Mouse (Mus musculus): ENCODE results near the gene Phldb2.

Phldb2 gene

DNA sequence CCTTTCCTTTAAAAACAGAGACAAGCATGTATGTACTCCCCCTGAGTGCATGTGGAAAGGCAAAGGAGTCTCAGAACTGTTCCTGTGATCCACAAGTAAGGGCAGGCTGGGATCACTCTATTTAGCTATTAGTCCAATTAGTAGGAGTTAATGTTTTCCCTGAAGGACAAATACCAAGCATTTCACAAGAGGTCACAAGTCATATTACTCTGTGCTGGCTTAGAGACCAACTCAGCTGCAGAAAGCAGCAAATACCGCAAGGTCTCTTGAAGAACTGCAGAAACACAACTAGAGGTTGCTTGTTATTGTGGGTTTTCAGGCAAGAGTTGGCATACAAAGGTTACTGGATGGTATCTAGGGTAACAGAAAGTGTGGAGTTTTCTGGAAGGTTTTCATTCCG is 59.6 kb downstream of the Phldb2 start:
- no peak for DNase-seq (ENCODE audit: low spot score in 2 of 2)

DNA sequence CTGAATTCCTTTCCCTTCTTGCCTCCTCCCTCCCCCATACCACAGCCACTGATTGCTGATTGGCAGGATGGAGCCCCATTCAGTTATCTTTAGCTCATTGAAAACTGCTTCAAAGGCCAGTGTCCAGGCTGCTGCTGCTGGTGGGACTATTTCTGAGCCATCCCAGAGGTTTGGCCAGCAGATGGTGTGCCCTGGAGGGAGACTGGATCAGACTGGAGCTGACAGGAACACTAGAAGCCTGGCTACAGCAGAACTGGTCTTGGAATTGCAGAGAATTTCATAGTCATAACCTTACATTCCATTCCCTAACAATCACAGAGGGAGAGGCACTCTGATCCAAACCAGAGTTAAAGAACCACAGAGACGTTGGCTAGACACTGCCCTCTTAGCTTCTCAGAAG is 60.5 kb downstream of the Phldb2 start:
- no peak for DNase-seq (ENCODE audit: low spot score in 2 of 2)

DNA sequence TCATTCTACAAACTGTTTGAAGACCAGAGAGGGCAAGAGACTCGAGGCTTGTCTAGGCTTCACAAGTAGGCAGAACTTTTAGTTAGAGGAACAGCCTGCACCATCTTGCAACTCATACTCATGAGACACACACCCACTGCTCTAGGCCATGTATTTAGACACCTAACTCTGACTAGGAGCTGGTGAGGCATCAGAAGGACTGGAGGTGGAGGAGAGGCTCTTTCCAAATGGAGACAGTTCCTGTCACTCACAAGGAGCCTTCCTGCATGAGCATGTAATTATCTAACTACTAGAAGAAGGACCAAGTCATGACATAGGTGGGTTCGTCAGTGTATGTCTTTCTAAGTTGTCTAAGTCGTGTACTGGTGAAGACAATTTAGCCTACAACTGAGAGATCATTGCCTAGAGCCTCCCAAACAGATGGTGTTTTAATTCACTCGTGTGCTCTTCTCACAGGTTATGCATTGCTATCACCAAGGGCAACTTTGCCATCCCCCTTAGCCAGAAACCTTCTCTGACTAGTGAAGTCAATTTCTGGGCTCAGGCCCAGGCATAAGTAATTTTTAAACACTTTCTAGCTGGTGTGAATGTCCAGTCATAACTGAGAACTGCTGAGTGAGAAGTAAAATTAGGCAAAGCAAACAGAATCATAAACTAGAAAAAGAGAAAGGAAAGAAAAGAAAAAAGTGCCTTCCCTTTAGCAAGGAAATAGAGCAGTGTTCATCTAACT is 62.8 kb downstream of the Phldb2 start:
- peak; percentile 27 to 34 for DNase-seq (ENCODE audit: low spot score in 2 of 2)

DNA sequence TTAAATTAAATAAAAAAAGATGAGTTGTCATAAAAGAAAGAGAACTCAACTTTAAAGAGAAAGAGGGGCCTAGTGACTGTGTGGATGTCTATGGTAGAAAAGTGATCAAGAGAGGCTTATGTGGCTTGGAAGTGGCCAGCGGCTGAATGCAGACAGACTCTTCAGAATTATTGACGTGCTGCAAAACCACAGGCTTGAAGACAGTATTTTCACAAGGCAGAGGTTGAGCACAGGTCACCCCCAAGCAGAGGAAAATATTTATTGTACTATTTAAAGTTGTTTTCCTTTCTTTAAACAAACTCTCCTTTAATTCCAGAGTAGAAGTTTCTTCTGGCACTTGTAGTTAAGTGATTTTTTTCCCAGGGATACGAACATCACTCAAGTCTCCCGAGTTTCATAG is 63.8 kb downstream of the Phldb2 start:
- no peak for DNase-seq (ENCODE audit: low spot score in 2 of 2)

DNA sequence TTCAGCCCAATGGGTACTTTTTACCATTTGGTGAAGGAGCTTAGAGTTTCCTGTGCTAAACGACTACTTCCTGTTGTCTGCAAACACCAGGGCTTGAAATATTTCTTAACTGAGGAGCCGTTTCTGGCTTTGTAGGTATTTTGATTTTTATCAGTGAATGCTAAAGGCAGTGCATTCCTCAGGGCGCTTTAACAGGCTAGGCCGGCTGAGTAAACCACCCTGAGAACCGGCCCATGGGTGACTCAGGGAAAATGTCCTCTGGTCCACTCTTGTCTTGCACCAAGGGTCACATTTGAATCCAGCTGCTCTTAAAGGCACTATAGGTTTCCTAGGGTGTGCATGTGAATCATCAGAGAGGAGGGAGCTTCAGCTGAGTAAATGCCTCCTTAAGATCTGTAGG is 66.8 kb downstream of the Phldb2 start:
- DNase-seq (ENCODE audit: low spot score in 2 of 2) = no peak

DNA sequence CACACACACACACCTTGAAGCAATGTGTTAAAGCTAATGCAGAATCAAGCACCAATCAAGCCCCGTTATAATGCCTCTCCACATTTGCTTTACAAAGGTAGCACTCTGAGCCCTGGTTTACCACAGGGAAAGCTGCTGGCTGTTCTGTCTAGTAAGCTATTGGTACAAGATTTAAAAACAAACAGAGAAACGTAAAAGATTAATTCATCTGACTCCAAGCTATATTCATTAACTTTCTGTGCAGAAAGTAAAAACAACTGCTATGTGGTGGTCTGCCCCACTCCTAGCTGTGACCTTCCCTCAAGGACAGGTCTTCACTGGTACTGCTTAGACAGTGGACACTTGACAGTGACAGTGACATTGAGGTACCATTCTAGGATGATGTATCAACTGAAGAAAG is 69.2 kb downstream of the Phldb2 start:
- no peak for DNase-seq (ENCODE audit: low spot score in 2 of 2)

DNA sequence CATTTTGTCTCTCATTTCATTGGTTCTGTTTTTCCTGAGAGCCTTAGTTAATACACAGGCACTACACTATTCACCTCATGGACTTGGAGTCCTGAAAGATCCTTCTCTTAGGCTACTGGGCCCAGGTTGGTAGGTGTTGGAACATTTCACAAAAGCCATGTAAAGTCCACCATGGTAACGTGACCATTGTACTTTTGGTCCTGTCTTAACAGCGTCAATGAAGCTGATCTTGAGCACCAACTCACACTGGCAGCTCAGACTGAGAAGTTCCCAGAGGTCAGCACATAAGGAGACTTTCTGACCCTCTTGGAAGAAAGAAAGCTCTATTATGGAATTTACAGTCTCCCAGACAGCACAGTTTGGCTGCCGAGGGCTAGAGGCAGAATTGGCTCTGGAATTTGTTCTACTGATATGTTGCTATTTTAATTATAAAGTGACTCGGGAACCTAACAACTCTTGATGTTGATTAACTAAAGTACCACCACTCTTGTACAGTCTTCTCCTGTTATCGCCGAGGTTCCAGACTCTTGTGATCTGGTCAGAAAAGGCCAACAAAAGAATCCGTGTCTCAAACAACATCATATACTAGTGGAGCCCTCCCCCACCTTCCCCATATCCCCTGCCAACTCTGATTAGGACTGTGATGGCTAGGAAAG is 72.1 kb downstream of the Phldb2 start:
- no peak for DNase-seq (ENCODE audit: low spot score in 2 of 2)

DNA sequence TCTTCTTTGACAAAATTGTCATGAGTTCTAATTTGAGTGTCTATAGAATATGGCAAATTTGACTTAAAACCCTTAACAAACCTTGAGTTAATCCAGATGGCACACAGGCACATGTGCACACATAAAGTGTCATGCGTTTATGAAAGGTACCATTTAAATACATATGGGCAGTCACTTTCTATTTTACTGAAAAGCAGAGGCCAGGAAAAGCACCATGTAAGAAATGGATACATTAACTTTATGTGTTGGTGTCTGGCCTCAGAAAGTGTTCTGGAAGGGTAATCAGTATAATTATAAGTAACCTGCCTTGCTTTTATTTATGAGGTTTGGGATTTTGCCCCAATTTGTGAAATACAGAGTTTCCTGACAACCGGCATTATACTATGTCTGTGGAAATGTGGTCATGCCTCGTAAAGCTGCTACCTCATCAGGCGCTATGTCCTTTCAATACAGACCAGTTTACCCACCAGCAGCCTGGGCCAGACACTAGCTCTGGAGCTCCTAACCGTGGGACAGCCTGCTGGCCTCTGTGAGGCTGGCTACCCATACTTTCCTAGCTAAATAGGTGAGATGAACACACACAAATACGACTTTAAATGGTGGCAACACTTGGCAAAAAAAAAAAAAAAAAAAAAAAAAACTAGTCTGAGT is 73.2 kb downstream of the Phldb2 start:
- DNase-seq (ENCODE audit: low spot score in 2 of 2) = no peak

DNA sequence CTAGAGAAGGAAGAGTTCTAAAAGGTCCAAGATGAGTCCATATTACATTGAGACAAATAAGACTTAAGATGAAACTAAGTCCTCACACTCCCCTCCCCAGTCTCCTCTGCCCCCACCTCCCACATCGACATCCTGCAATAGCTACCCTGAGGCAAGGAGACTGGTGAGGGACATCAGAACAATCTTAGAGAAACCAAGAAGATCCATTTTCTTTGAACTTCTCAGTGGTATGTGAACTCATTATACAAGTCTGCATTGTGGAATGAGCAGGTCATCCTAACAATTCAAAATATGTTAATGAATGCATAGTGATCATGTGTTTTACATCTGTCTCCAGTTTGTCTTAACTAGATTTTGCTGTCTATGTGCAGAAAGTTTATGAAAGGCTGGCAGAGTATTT is 75.7 kb downstream of the Phldb2 start:
- no peak for DNase-seq (ENCODE audit: low spot score in 2 of 2)

DNA sequence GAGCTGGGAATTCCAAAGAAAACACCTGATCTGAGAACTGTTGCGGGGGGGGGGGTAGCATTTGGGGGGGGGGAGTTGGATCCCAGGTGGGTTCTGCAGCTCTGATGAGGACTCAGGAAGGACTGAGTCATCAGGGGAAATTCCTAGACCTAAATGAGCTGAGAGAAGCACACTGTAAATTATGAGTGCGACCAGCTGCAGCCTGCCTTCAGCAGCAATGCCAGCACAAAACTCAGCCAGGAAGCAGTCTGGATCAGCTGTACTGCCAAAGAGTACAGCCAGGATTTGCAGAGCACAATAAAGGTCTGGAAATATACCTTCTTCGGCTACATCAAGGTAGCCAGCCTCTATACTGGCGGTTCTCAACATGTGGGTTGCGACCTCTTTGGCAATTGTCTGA is 76.2 kb downstream of the Phldb2 start:
- peak in 1 of 2 experiments; percentile 14 for DNase-seq (ENCODE audit: low spot score in 2 of 2)

DNA sequence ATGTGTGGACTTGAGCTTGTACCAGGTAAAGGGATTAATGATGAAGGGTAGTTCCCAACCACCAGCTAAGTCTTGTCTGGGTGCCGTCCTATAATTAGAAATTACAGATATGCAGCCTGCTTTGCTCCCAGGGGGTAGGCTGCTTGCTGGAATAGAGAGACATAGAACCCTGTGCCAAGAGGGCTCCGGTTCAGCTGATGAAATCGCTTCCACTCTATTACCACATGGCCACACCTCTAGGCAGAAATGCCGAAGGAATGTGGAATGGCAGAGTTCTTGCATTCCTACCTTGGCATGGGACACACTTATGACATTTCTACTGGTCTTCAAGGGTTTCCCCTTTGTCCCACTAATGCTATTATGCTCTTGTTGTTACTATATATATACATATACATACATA is 80.0 kb downstream of the Phldb2 start:
- no peak for DNase-seq (ENCODE audit: low spot score in 2 of 2)

DNA sequence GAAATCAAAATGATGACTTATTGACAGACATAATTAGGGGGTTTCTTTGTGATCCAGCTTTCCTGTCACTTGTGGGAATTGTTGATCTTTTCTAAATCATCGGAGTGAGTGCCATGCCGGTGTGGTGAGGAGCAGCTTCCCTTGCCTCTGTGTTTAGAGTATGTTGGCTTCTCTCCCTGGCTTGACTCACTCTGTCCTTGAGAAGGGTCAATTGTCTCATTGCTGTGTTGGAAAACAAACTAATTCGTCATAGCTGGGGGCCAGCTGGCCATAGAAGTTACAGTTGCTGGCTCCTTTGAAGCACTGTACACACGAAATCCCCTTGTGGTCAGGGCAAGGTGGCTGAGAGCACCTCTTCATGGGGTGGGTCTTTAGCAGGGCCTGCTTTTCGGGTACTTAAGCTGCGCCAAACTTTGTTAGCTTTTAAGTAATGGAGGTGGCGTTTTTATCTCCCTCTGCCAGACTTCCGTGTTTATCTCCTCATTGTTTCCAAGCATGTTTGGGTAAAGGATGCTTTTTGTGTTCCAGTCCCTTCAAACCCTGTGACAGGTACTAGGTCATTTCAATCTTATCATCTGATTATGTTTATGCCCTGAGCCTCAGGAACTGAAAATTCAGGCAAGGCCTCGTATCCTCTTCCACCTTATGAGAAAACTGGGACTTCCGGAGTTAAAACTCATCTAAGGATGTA is 82.0 kb downstream of the Phldb2 start:
- DNase-seq (ENCODE audit: low spot score in 2 of 2) = no peak

DNA sequence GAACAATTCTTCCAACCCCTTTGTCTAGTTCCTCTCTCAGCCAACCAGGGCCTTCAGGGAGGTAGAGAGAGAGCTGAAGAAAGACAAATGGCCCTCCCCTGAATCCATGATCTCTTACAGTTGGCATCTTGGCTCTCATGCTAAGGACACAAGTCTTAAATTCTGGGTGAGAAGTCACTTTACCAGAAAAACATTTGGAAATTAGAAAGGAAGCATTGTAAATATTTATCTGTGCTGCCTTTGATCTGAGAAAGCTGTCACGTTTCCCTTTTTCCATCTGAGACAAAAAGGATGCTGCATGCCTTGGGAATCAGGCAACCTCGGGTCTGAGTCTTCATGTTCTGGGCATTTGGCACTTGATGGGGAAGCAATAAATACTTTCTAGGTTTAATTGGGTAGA is 82.7 kb downstream of the Phldb2 start:
- no peak for DNase-seq (ENCODE audit: low spot score in 2 of 2)

DNA sequence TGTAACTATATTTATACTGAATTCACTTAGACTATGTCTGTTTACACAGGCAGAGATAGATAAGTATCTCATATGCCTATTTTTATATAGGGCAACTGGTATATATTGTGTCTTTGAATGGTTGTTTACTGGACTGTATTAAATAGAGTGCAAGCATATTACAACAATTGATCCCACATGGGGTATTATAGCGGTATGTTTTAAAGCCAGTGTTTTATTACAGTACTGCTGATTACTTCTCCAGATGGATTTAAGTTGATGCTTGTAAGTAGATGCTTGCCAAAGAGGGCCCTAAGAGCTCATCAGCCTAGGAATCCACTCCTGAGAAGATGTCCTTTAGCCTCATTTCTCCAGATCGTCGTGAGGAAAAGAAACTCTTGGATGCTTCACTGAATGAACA is 84.4 kb downstream of the Phldb2 start:
- no peak for DNase-seq (ENCODE audit: low spot score in 2 of 2)

DNA sequence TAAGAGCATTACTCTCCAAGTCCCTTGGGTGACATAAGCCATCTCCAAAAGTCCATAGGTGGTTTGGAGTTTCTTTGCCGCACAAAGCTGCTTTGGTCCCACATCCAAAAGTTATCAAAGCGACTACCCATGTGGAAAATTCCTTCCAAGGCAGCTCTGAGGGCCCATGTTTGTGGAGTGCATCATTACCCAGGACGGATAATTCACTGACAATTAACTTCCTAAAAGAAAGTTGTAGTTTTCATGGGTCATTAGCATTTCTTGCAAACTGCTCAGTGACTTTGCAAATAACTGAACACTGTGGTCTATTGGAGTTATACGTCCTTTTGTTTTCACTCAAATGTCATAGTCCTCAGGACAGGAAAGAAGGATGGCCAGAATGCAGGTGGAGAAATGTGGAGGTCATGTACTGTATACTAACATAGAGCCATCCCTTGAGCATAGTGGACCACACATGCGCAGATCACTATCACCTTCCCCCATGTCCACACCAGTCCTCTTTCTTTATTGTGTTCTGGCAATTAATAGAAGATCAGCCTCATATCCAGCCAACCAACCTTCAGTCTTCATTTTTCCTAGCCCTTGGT is 96.0 kb downstream of the Phldb2 start:
- DNase-seq (ENCODE audit: low spot score in 2 of 2) = no peak

DNA sequence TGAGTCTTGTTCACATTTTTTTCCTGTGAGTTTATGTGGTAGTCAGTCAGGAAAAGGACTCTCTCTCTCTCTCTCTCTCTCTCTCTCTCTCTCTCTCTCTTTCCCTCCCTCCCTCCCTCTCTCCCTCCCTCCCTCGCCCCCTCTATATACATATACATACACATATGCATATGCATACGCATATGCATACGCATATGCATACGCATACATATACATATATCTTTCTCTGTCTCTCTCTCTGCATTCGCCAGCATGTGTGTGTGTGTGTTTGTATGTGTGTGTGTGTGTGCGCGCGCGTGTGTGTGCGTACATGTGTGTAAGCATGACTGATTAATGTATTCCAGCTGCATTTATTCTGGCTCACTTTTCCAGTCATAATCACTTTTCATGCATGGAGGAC is 98.9 kb downstream of the Phldb2 start:
- no peak for DNase-seq (ENCODE audit: low spot score in 2 of 2)

DNA sequence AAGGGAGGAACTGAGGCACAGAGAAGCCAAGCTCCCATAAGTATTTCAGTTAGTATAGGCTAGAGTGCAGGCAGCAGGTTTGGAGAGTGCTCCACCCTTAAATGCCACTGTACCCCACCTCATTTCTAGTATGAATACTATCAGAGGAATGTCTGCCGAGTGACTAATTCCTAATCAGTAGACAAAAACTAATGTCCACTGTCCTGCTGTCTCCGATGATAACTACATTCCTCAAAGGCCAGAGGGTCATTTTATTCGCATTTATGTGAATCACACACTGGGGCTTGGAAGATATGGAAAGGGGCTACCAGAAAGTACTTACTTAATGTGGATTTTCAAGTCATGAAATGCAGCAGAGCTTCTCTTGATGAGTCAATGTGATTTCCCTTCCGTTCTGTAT is 104.4 kb downstream of the Phldb2 start:
- DNase-seq (ENCODE audit: low spot score in 2 of 2) = no peak

DNA sequence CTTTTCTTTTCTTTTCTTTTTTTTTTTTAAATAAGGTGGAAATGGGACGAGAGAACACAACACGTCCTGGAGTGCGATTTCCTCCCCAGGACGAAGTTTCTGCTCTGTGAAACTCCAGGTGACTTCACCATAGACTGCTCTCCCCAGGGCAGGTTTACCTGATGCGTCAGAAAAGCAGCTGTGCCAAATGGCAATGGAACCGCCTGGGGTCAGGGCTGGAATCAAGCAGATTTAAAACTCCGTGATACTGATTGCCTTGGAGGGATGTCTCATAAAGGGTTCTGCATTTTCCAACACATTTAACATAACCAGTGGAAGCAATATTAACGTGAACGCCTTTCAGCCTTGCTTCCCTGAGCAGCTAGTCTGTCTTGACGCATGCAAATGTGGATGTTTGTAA is 108.5 kb downstream of the Phldb2 start:
- no peak for DNase-seq (ENCODE audit: low spot score in 2 of 2)

DNA sequence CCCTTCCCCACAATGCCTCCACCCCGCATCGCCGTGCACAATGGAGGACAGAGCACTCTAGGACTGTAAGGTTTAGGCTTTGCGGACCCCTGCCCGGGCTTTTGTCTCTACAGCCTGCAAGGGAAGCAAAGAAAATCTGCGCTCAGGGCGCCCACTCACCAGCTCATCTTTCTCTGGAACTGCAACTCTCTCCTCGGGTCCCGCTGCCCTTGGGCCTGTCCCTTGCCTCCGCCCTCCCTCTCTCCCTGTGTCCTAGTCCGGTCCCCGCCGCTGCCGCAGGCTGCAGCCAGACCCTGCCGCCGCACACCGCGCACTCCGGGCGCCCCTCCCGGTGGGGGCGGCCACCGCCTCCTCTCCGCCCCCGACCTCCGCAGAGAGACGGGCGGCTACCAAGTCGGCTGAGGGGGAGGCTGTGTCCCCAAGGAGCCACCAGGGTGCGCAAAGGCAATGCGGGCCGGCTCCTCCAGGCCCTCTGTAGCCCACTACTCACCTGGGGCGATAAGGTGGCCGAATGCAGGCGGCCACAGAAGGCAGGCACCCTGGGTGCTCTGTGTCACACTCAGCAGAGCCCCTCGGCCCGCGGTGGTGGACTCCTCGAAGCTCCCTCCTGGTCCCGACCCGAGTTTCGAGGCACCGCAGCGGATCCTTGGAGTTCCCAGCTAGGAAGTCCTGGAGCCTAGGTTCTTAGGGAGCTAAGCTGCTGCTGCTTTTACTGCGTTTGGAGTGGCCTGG is 109.2 kb downstream of the Phldb2 start:
- peak; percentile 55 to 59 for DNase-seq (ENCODE audit: low spot score in 2 of 2)

DNA sequence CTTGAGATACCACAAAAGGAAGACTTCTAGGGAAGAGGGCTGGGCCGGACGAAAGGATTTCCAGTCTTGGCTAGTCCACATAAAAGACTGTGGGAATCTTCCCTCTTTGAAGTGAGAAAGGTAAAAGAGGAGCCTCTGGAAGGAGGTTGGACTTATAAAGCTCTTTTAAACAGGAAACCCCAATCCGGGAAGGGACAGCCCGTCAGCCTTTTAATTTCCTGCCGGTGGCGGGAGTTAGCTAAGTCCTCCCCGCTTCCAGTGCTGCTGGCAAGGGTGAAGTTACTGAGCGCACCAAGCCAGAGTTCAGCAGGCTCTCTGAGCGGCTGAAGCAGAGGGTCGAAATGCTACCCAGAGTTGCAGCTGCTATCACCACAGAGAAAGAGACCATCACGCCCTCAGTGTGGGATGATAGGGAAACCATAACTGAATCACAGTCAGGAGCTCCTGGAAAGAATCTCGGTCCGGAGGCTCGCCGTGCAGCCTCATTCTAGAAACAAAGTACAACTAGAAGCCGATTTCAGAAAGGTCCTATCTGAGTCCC is 110.0 kb downstream of the Phldb2 start:
- DNase-seq (ENCODE audit: low spot score in 2 of 2) = peak in 1 of 2 experiments; percentile 12

DNA sequence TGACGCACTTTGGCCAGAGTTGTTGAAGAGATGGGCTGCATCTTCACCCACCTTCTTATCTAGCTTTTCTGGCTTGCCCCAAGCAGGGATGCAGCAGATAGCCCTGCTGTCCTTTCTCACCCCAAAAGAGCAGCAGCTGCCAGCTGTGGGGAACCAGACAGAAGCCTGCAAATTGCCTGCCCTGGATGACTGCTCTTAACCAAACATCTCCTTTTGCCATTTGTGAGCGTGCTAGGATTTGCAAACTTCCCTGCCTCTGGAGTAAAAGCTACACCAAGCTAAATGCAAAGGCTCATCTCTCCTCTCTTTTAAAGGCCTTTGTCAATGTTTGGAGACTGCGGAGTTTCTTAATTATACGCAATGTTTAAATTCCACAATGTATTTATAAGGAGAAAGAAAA is 111.0 kb downstream of the Phldb2 start:
- no peak for DNase-seq (ENCODE audit: low spot score in 2 of 2)

Measured in frontal cortex, postnatal 36 days (tissue).